In genomic region chr19:42493257-42493917, GRCm38 (mm10) we compare ENCODE assay signal across 13 mouse cellular contexts. TPM values are rescaled to one million over a fixed set of nuclear protein-coding genes. Genes with fewer than 3 reads are reported as not detected.
DNase-seq lines count a peak whose midpoint lies in the region; ATAC-seq and TF ChIP-seq lines count a peak whose summit lies in the region.
"Had no signal": no experiment of that assay in that cellular context is flagged by ENCODE, and none has a peak within 500 bp of the region (broad histone marks: within the 10 kb centered on the region; RNA-seq: fewer than 3 reads in every experiment).

No protein-coding gene starts in this region.

- 34% methylated on average over 5 of the region's 5 CpGs for WGBS in forebrain, embryonic 13.5 days
- WGBS in forebrain, embryonic 16.5 days, result 35% methylated on average over 5 of the region's 5 CpGs
- 29% methylated on average over 5 of the region's 5 CpGs for WGBS in hindbrain, postnatal 0 days
- 28% methylated on average over 5 of the region's 5 CpGs for WGBS in midbrain, embryonic 14.5 days

- DNase-seq in brain, embryonic 14.5 days (ENCODE audit: low read depth), result peak; percentile 42
- DNase-seq in hindbrain, postnatal 0 days (ENCODE audit: low spot score), result peak; percentile 35
- peak; percentile 26 for DNase-seq in midbrain, embryonic 14.5 days
- DNase-seq in adrenal gland, postnatal 25 days, result no peak
- no peak for DNase-seq in B cell, adult 2 months
- no peak for DNase-seq in thymus, postnatal 0 days (ENCODE audit: low spot score)
- DNase-seq: cerebellum, adult 11 months; gastrocnemius, adult 2 months; lung, postnatal 4 days had no signal

- peak overlapping the region; percentile 12; the same call in 1 of the 2 replicates for H3K9ac ChIP-seq in forebrain, embryonic 13.5 days
- no peak overlapping the region for H3K9ac ChIP-seq in forebrain, embryonic 16.5 days (replicated peaks; ENCODE audit: low read depth, low read length)
- no peak overlapping the region for H3K9ac ChIP-seq in hindbrain, postnatal 0 days (replicated peaks; ENCODE audit: low read length)
- no peak overlapping the region for H3K9ac ChIP-seq in midbrain, embryonic 14.5 days (replicated peaks; ENCODE audit: low read length)
- H3K9ac ChIP-seq: liver, embryonic 12.5 days had no signal

- H3K36me3 ChIP-seq in forebrain, embryonic 13.5 days (ENCODE audit: poor library complexity, severe bottlenecking), result no peaks in the 10 kb centered on the region
- no peaks in the 10 kb centered on the region for H3K36me3 ChIP-seq in forebrain, embryonic 16.5 days (ENCODE audit: control insufficient read depth, insufficient read depth)
- no peaks in the 10 kb centered on the region for H3K36me3 ChIP-seq in hindbrain, postnatal 0 days (ENCODE audit: insufficient read depth, low read length)
- no peaks in the 10 kb centered on the region for H3K36me3 ChIP-seq in midbrain, embryonic 14.5 days (ENCODE audit: control insufficient read depth, insufficient read depth, low read length)
- H3K36me3 ChIP-seq: liver, embryonic 12.5 days had no signal

- H3K4me2 ChIP-seq in forebrain, embryonic 13.5 days, result no peak overlapping the region
- H3K4me2 ChIP-seq in forebrain, embryonic 16.5 days (ENCODE audit: low read length), result no peak overlapping the region
- no peak overlapping the region for H3K4me2 ChIP-seq in hindbrain, postnatal 0 days (ENCODE audit: low read depth, low read length)
- H3K4me2 ChIP-seq in midbrain, embryonic 14.5 days (ENCODE audit: low read length), result no peak overlapping the region
- H3K4me2 ChIP-seq: liver, embryonic 12.5 days had no signal

- H3K27me3 ChIP-seq in forebrain, embryonic 13.5 days, result no peaks in the 10 kb centered on the region
- no peaks in the 10 kb centered on the region for H3K27me3 ChIP-seq in forebrain, embryonic 16.5 days (replicated peaks; ENCODE audit: control insufficient read depth, insufficient read depth, low read length)
- no peaks in the 10 kb centered on the region for H3K27me3 ChIP-seq in hindbrain, postnatal 0 days (ENCODE audit: insufficient read depth, low read length)
- no peaks in the 10 kb centered on the region for H3K27me3 ChIP-seq in midbrain, embryonic 14.5 days (ENCODE audit: control insufficient read depth, insufficient read depth, low read length)
- H3K27me3 ChIP-seq: liver, embryonic 12.5 days had no signal

- no peak overlapping the region for H3K4me3 ChIP-seq in forebrain, embryonic 13.5 days
- H3K4me3 ChIP-seq in forebrain, embryonic 16.5 days (replicated peaks; ENCODE audit: low read length), result no peak overlapping the region
- H3K4me3 ChIP-seq in hindbrain, postnatal 0 days (ENCODE audit: low read length), result no peak overlapping the region
- H3K4me3 ChIP-seq in midbrain, embryonic 14.5 days (replicated peaks; ENCODE audit: low read depth, low read length), result no peak overlapping the region
- H3K4me3 ChIP-seq: gastrocnemius, adult 2 months; liver, embryonic 12.5 days had no signal

- peak; percentile 27; the same call in 1 of the 2 replicates for ATAC-seq in forebrain, embryonic 13.5 days
- no peak for ATAC-seq in forebrain, embryonic 16.5 days
- peak; percentile 83 for ATAC-seq in hindbrain, postnatal 0 days
- ATAC-seq in midbrain, embryonic 14.5 days (ENCODE audit: low FRiP score, low TSS enrichment), result no peak
- ATAC-seq: intestine, embryonic 16.5 days; liver, embryonic 12.5 days had no signal

- no peaks in the 10 kb centered on the region for H3K9me3 ChIP-seq in forebrain, embryonic 13.5 days (replicated peaks)
- H3K9me3 ChIP-seq in forebrain, embryonic 16.5 days (ENCODE audit: control insufficient read depth, low read length), result no peaks in the 10 kb centered on the region
- H3K9me3 ChIP-seq in hindbrain, postnatal 0 days (ENCODE audit: low read length), result no peaks in the 10 kb centered on the region
- no peaks in the 10 kb centered on the region for H3K9me3 ChIP-seq in midbrain, embryonic 14.5 days (ENCODE audit: control insufficient read depth, low read length)
- H3K9me3 ChIP-seq: liver, embryonic 12.5 days had no signal

- no peak overlapping the region for H3K27ac ChIP-seq in forebrain, embryonic 13.5 days
- H3K27ac ChIP-seq in forebrain, embryonic 16.5 days (ENCODE audit: low read length), result no peak overlapping the region
- peak overlapping the region; percentile 49; the same call in 1 of the 2 replicates for H3K27ac ChIP-seq in hindbrain, postnatal 0 days
- H3K27ac ChIP-seq in midbrain, embryonic 14.5 days (replicated peaks; ENCODE audit: low read depth, low read length), result no peak overlapping the region
- H3K27ac ChIP-seq: gastrocnemius, adult 2 months; liver, embryonic 12.5 days had no signal

- TF ChIP-seq CTCF in brain, embryonic 14.5 days (IDR thresholded peaks at IDR 0.05; ENCODE audit: borderline replicate concordance, extremely low read depth, insufficient read depth, insufficient read length), result no peak
- no peak for TF ChIP-seq CTCF in hindbrain, postnatal 0 days (IDR thresholded peaks at IDR 0.05; ENCODE audit: low read depth)

- H3K4me1 ChIP-seq in forebrain, embryonic 13.5 days, result no peaks in the 10 kb centered on the region; the same call in 1 of the 2 replicates
- 0 out of 2 replicates have a peak, but pooled peaks cover 3% of the 10 kb centered on the region for H3K4me1 ChIP-seq in forebrain, embryonic 16.5 days (replicated peaks; ENCODE audit: control insufficient read depth, insufficient read depth, low read length)
- no peaks in the 10 kb centered on the region for H3K4me1 ChIP-seq in hindbrain, postnatal 0 days (ENCODE audit: insufficient read depth, low read length)
- H3K4me1 ChIP-seq in midbrain, embryonic 14.5 days (ENCODE audit: control insufficient read depth, insufficient read depth, low read length), result no peaks in the 10 kb centered on the region
- H3K4me1 ChIP-seq: liver, embryonic 12.5 days had no signal

- TF ChIP-seq POLR2A in brain, embryonic 14.5 days (IDR thresholded peaks at IDR 0.05; ENCODE audit: borderline replicate concordance, extremely low read depth, insufficient read depth, insufficient read length, poor library complexity, severe bottlenecking), result no peak

RNA-seq across cellular contexts. Expression of gene R3hcc1l, which starts 25.2 kb away (rescaled TPM):
- 15.9 and 18.1 TPM in 2 replicates for polyA plus RNA-seq in forebrain, embryonic 13.5 days (2015; fragmentation: Nextera tagmentation; extraction: Ambion mirVana)
- polyA plus RNA-seq in forebrain, embryonic 16.5 days (2015; fragmentation: Nextera tagmentation; extraction: Ambion mirVana), result 17.0 and 19.3 TPM in 2 replicates
- 8.7 and 13.4 TPM in 2 replicates for polyA plus RNA-seq in brain, embryonic 14.5 days (2012; rRNA removed)
- total RNA-seq in hindbrain, postnatal 0 days (2014; rRNA removed), result 7.2 and 8.1 TPM in 2 replicates
- polyA plus RNA-seq in hindbrain, postnatal 0 days (2015; fragmentation: Nextera tagmentation; extraction: Ambion mirVana), result 8.8 and 10.5 TPM in 2 replicates
- polyA plus RNA-seq in midbrain, embryonic 14.5 days (2014; fragmentation: Nextera tagmentation; extraction: Ambion mirVana), result 11.5 and 15.4 TPM in 2 replicates
- 21.1 and 30.9 TPM in 2 replicates for total RNA-seq in adrenal gland, postnatal 25 days (2021)
- 24.5 and 26.9 TPM in 2 replicates for polyA plus RNA-seq in thymus, postnatal 0 days (2015; fragmentation: Nextera tagmentation; extraction: Ambion mirVana)

Comparison
In these comparisons a context has a peak if more than half of its experiments do, and no peak if none do; other contexts are left out.
1. ATAC-seq: peak in forebrain, embryonic 13.5 days (single experiment) and hindbrain, postnatal 0 days (single experiment); none in forebrain, embryonic 16.5 days (single experiment) and midbrain, embryonic 14.5 days (single experiment).
2. DNase-seq: peak in brain, embryonic 14.5 days (single experiment), hindbrain, postnatal 0 days (single experiment) and midbrain, embryonic 14.5 days (single experiment); none in adrenal gland, postnatal 25 days (single experiment), B cell, adult 2 months (0 of 2) and thymus, postnatal 0 days (single experiment).